Mouse (Mus musculus): Measurements from ENCODE around the gene Yeats2. TPM values are rescaled to one million over a fixed set of nuclear protein-coding genes. Genes with fewer than 3 reads are reported as not detected.

The Yeats2 gene
- not detected in 2 replicates for polyA plus RNA-seq (2012; ENCODE audit: insufficient read depth, insufficient read length, low replicate concordance, missing spikeins)

DNA sequence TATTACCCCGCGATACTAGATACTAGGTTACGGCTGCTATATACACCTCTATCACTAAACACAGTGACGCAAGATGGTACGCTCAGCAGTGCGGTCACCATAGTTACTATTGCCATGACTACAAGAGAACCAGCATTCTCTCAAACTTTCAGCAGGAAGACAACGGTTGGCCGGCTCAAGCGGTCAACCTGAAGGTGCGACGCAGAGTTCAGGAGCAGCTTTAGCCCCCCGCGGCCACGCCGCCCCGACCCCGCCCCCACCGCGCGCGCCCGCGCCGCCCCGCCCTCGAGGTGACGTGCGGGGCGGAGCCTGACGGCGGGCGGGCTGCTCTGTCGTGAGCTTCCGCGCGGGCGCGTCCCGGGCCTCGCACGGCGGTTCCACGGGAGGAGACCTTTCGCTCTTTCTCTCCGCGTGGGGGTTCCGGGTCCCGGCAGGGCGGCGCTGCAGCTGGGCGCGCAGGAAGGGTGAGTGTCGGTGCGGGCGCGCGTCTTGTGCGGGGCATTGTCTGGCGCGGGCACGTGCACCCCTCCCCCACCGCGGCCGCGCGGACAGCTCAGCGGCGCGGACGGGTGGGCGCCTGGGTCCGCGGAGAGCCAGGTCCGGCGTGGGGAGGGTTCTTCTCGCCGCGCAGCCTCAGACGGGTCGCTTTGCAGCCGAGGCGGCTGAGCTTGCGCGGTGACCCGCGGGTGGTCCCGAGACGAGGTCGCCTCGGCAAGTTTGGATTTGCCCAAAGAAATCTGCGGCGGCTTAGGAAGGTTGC is at the start of gene Yeats2:
TSS of gene Yeats2 (plus strand) at position 292 of the 760 bp plus-strand sequence.
- peak within 1 kb of the TSS; percentile 81 for H3K27ac ChIP-seq (ENCODE audit: insufficient read depth, low read depth, low read length)
- peak within 1 kb of the TSS; percentile 70 for H3K4me3 ChIP-seq (ENCODE audit: insufficient read depth, low read depth, low read length)
- peaks cover 2% of the 10 kb centered on the region; the same call in 1 of the 2 replicates for H3K4me1 ChIP-seq (ENCODE audit: control insufficient read depth, insufficient read depth, low read length)
- no peak for TF ChIP-seq CTCF (IDR thresholded peaks at IDR 0.05; ENCODE audit: insufficient read depth, low read depth, low read length)
- peak; percentile 87 for TF ChIP-seq POLR2A (IDR thresholded peaks at IDR 0.05; ENCODE audit: insufficient read depth, low read depth, low read length)
- under 1% methylated on average over 92 of the region's 92 CpGs for WGBS

GRCm38 (mm10) chr16:20095966-20096365 is 44.9 kb upstream of the Yeats2 start:
- Histone ChIP-seq H3K4me3 (ENCODE audit: insufficient read depth, low read depth, low read length) (no peak overlapping the region), H3K27ac (ENCODE audit: insufficient read depth, low read depth, low read length) (no peak overlapping the region), H3K4me1 (ENCODE audit: control insufficient read depth, insufficient read depth, low read length) (no peaks in the 10 kb centered on the region; the same call in 1 of the 2 replicates)
- WGBS, result 79% methylated on average over 2 of the region's 2 CpGs
- no peak for TF ChIP-seq POLR2A (IDR thresholded peaks at IDR 0.05; ENCODE audit: insufficient read depth, low read depth, low read length)
- no peak for TF ChIP-seq CTCF (IDR thresholded peaks at IDR 0.05; ENCODE audit: insufficient read depth, low read depth, low read length)

- Histone ChIP-seq H3K4me1 (ENCODE audit: control insufficient read depth, insufficient read depth, low read length) (no peaks in the 10 kb centered on the region; the same call in 1 of the 2 replicates), H3K27ac (ENCODE audit: insufficient read depth, low read depth, low read length) (peak within 1 kb of the TSS; percentile 99), H3K4me3 (ENCODE audit: insufficient read depth, low read depth, low read length) (peak within 1 kb of the TSS; percentile 99)
- TF ChIP-seq POLR2A (IDR thresholded peaks at IDR 0.05; ENCODE audit: insufficient read depth, low read depth, low read length) (peak; percentile 90), CTCF (IDR thresholded peaks at IDR 0.05; ENCODE audit: insufficient read depth, low read depth, low read length) (peak; percentile 57)
- WGBS, result 1% methylated on average over 29 of the region's 29 CpGs
Observed at GRCm38 (mm10) chr16:20097069-20097710, 43.7 kb upstream of the Yeats2 start, which contains the start of gene Klhl24. Gene Klhl24, plus strand, starts transcription at chr16:20097542.

DNA sequence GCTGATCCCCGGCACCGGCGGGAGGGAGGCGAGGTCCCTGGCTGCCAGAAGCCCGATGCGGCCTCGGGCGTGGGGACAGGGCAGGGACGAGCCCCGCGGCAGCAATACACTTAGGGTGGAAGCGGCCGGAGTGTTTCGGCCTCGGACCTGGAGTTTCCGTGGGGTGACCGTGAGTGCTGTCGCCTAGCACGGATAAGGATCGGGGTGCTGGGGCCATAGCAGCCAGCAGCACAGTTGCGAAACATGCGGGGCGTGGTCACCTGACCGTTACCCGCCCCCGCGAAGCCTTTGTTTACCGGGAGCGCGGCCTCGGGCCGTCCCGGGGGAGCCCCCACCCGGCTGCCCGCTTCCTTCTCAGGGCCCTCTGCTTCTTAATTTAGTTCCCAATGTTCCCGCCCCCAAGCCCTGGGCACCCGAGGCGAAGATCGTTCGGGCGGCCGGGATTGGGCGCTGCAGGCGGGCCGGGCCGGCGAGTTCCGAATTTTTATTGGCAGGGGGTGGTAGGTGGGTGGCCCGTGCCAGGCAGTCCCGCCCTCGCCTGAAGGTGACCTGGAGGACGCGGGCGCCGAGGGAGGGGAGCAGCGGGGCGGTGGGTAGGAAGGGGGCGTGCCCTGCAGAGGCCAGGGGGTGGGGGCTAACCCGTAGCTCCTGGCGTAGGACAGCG is 43.0 kb upstream of the Yeats2 start:
- no peaks in the 10 kb centered on the region; the same call in 1 of the 2 replicates for H3K4me1 ChIP-seq (ENCODE audit: control insufficient read depth, insufficient read depth, low read length)
- H3K27ac ChIP-seq (ENCODE audit: insufficient read depth, low read depth, low read length), result peak overlapping the region; percentile 99
- TF ChIP-seq CTCF (IDR thresholded peaks at IDR 0.05; ENCODE audit: insufficient read depth, low read depth, low read length) (no peak), POLR2A (IDR thresholded peaks at IDR 0.05; ENCODE audit: insufficient read depth, low read depth, low read length) (no peak)
- H3K4me3 ChIP-seq (ENCODE audit: insufficient read depth, low read depth, low read length), result peak overlapping the region; percentile 99
- under 1% methylated on average over 61 of the region's 61 CpGs for WGBS

DNA sequence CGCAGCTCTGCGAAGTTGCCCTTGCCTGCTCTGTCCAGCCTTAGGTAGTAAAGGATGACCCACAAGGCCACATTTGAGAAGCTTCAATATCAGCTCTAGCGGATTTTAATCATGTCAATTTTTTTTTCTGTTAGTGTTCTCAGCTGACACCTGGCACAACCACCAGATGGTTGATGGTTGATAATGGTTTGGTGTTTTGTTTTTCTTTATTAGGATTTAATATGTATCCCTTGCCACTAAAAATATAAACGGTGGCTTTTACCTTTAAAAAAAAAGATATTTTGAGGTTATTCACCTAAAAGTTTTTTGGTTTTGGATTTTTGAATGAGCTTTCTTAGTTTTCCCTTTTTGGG is 42.5 kb upstream of the Yeats2 start:
- WGBS, result 2% methylated on average over 4 of the region's 4 CpGs
- H3K27ac ChIP-seq (ENCODE audit: insufficient read depth, low read depth, low read length), result peak overlapping the region; percentile 99; the same call in 1 of the 2 replicates
- peak overlapping the region; percentile 99 for H3K4me3 ChIP-seq (ENCODE audit: insufficient read depth, low read depth, low read length)
- no peaks in the 10 kb centered on the region; the same call in 1 of the 2 replicates for H3K4me1 ChIP-seq (ENCODE audit: control insufficient read depth, insufficient read depth, low read length)
- TF ChIP-seq POLR2A (IDR thresholded peaks at IDR 0.05; ENCODE audit: insufficient read depth, low read depth, low read length) (no peak), CTCF (IDR thresholded peaks at IDR 0.05; ENCODE audit: insufficient read depth, low read depth, low read length) (no peak)

DNA sequence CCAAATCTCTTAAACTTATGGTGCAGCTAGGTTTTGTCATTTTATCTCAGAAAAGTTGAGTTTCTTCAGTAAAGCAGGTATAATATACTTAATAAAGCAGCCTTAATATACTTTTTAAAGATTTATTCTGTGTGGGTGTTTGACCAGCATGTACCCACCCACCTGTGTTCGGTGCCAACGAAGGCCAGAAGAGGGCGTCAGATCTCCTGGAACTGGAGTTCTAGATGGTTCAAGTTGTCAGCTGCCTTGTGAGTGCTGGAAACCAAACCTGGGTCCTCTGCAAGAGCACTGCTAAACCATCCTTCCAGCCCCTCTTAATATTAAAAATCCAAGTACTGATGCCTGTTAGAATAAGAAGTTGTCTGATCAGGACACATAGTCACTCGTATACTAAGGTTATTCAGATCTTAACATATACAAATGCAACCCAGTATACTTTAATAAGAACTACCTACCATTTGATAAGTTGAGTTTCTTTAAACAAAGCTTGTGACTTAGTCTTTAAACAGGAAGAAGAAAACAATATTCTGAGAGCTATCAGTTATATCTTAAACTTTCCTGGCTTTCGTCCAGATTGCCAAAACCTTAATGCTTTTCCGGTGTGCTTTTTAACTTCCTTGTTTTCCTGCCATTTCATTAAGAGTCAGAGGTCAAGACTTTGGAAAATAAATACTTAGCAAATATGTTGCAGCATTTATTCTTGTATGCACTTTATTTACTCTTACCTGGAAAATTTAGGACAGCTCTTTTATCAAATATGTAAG is 41.8 kb upstream of the Yeats2 start:
- H3K4me3 ChIP-seq (ENCODE audit: insufficient read depth, low read depth, low read length), result no peak overlapping the region
- no peak overlapping the region for H3K27ac ChIP-seq (ENCODE audit: insufficient read depth, low read depth, low read length)
- TF ChIP-seq CTCF (IDR thresholded peaks at IDR 0.05; ENCODE audit: insufficient read depth, low read depth, low read length) (no peak), POLR2A (IDR thresholded peaks at IDR 0.05; ENCODE audit: insufficient read depth, low read depth, low read length) (no peak)
- no peaks in the 10 kb centered on the region; the same call in 1 of the 2 replicates for H3K4me1 ChIP-seq (ENCODE audit: control insufficient read depth, insufficient read depth, low read length)
- 86% methylated on average over 6 of the region's 6 CpGs for WGBS

DNA sequence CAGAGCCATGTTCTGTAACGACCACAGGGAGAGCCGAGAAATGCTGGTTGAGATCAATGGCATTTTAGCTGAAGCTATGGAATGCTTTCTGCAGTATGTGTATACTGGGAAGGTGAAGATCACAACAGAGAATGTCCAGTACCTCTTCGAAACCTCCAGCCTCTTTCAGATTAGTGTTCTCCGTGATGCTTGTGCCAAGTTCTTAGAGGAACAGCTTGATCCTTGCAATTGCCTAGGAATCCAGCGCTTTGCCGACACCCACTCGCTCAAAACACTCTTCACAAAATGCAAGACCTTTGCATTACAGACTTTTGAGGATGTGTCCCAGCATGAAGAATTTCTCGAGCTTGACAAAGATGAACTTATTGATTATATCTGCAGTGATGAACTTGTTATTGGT is 33.9 kb upstream of the Yeats2 start:
- H3K4me3 ChIP-seq (ENCODE audit: insufficient read depth, low read depth, low read length), result no peak overlapping the region
- 87% methylated on average over 8 of the region's 8 CpGs for WGBS
- H3K4me1 ChIP-seq (ENCODE audit: control insufficient read depth, insufficient read depth, low read length), result peaks cover 2% of the 10 kb centered on the region; the same call in 1 of the 2 replicates
- H3K27ac ChIP-seq (ENCODE audit: insufficient read depth, low read depth, low read length), result no peak overlapping the region
- no peak for TF ChIP-seq POLR2A (IDR thresholded peaks at IDR 0.05; ENCODE audit: insufficient read depth, low read depth, low read length)

DNA sequence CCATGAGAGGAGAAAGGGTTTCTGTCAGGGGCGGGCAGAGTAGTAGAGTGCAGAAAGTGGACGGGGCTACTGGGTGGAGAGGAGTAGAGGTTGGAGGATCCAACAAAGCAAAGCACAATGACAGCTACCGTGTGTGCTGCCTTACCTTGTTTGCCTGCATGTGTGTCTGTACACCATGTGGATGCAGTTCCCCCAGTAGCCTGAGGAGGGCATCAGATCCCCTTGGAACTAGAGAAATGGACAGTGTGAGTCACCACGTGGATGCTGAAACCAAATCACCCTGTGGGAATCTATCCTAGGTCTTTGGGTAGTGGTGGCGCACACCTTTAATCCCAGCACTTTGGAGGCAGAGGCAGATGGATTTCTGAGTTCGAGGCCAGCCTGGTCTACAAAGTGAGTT is 31.9 kb upstream of the Yeats2 start:
- Histone ChIP-seq H3K4me3 (ENCODE audit: insufficient read depth, low read depth, low read length) (no peak overlapping the region), H3K27ac (ENCODE audit: insufficient read depth, low read depth, low read length) (no peak overlapping the region), H3K4me1 (ENCODE audit: control insufficient read depth, insufficient read depth, low read length) (peaks cover 2% of the 10 kb centered on the region; the same call in 1 of the 2 replicates)
- no peak for TF ChIP-seq CTCF (IDR thresholded peaks at IDR 0.05; ENCODE audit: insufficient read depth, low read depth, low read length)
- no peak for TF ChIP-seq POLR2A (IDR thresholded peaks at IDR 0.05; ENCODE audit: insufficient read depth, low read depth, low read length)
- WGBS, result 96% methylated on average over 6 of the region's 6 CpGs
